Mouse (Mus musculus) forebrain, embryonic 11.5 days (tissue): ENCODE measurements around the gene Dchs2. TPM values are rescaled to one million over a fixed set of nuclear protein-coding genes. Genes with fewer than 3 reads are reported as not detected.

Source experiments
- ATAC-seq: fragments of 200-750 bp; cut with Nextera tagmentation; replicated peaks from 2 replicates; pipeline ENCODE4 v1.8.0; 2017; ENCODE audit warnings: moderate TSS enrichment; ENCODE audit not compliant: low FRiP score
- DNase-seq: peaks from one replicate; pipeline ENCODE4 v3.0.0-alpha.2; 2017; ENCODE audit warnings: low spot score
- H3K27ac ChIP-seq: fragments of 300-500 bp; sonication (generic); 2 replicates; pipeline ENCODE4 v1.5.1; 2014; ENCODE audit warnings: low read depth, low read length
- H3K27me3 ChIP-seq: fragments of 300-500 bp; sonication (generic); 2 replicates; pipeline ENCODE4 v1.6.1; 2014; ENCODE audit warnings: mild to moderate bottlenecking, low read length, mixed read lengths; ENCODE audit not compliant: control insufficient read depth, insufficient read depth
- H3K36me3 ChIP-seq: fragments of 300-500 bp; sonication (generic); 2 replicates; pipeline ENCODE4 v1.6.1; 2014; ENCODE audit warnings: mild to moderate bottlenecking, low read length, moderate library complexity, mixed read lengths; ENCODE audit not compliant: control insufficient read depth, insufficient read depth
- H3K4me1 ChIP-seq: fragments of 300-500 bp; sonication (generic); replicated peaks from 2 replicates; pipeline ENCODE4 v1.6.1; 2014; ENCODE audit warnings: low read length, mixed read lengths; ENCODE audit not compliant: control insufficient read depth, insufficient read depth
- H3K4me2 ChIP-seq: fragments of 300-500 bp; sonication (generic); 2 replicates; pipeline ENCODE4 v1.6.1; 2014; ENCODE audit warnings: low read depth, mild to moderate bottlenecking, low read length, moderate library complexity, mixed read lengths; ENCODE audit not compliant: severe bottlenecking
- H3K4me3 ChIP-seq: fragments of 300-500 bp; sonication (generic); 2 replicates; pipeline ENCODE4 v1.5.1; 2014; ENCODE audit warnings: low read depth, low read length
- H3K9ac ChIP-seq: fragments of 300-500 bp; sonication (generic); 2 replicates; pipeline ENCODE4 v1.6.1; 2014; ENCODE audit warnings: low read length
- H3K9me3 ChIP-seq: fragments of 300-500 bp; sonication (generic); 2 replicates; pipeline ENCODE4 v1.6.1; 2016; ENCODE audit warnings: low read length, mixed read lengths; ENCODE audit not compliant: control insufficient read depth
- WGBS: fragments of 180-500 bp; shearing (Covaris S2); extraction: QIAGEN DNeasy Blood & Tissue Kit; methylation state at CpG from one replicate; pipeline ENCODE4 v1.1.7; 2014; 5-methylcytosine and 5-hydroxymethylcytosine counted together
- polyA plus RNA-seq: library from polyadenylated mRNA; unstranded; fragments of >200 nt; fragmentation: Nextera tagmentation; extraction: Ambion mirVana; gene quantifications from 2 replicates; pipeline ENCODE4 v1.2.1, GENCODE M21; 2014

Gene Dchs2
- polyA plus RNA-seq, 1 experiment from 2014 or later, result not detected

- no peak for DNase-seq
- H3K36me3 ChIP-seq, result no peaks in the 10 kb centered on the region
- no peaks in the 10 kb centered on the region for H3K27me3 ChIP-seq
- no peak overlapping the region for H3K4me2 ChIP-seq
- no peak overlapping the region for H3K27ac ChIP-seq
- ATAC-seq, result no peak
- no peaks in the 10 kb centered on the region for H3K9me3 ChIP-seq
- H3K9ac ChIP-seq, result no peak overlapping the region
- H3K4me1 ChIP-seq, result no peaks in the 10 kb centered on the region
- WGBS, result 92% methylated on average over 9 of the region's 9 CpGs
- no peak overlapping the region for H3K4me3 ChIP-seq
Observed at GRCm38 (mm10) chr3:83368500-83369068, 240.8 kb downstream of the Dchs2 start.

- Histone ChIP-seq H3K27me3 (no peaks in the 10 kb centered on the region), H3K36me3 (no peaks in the 10 kb centered on the region), H3K4me1 (no peaks in the 10 kb centered on the region), H3K27ac (no peak overlapping the region), H3K4me2 (no peak overlapping the region), H3K4me3 (no peak overlapping the region), H3K9me3 (no peaks in the 10 kb centered on the region), H3K9ac (no peak overlapping the region)
- 90% methylated on average over 2 of the region's 2 CpGs for WGBS
- no peak for DNase-seq
- no peak for ATAC-seq
Observed at GRCm38 (mm10) chr3:83369871-83370270, 242.1 kb downstream of the Dchs2 start.

GRCm38 (mm10) chr3:83374333-83374732, 246.6 kb downstream of the Dchs2 start:
- Histone ChIP-seq H3K9me3 (no peaks in the 10 kb centered on the region), H3K36me3 (no peaks in the 10 kb centered on the region), H3K4me3 (no peak overlapping the region), H3K27ac (no peak overlapping the region), H3K4me1 (no peaks in the 10 kb centered on the region), H3K9ac (no peak overlapping the region), H3K27me3 (no peaks in the 10 kb centered on the region), H3K4me2 (no peak overlapping the region)
- ATAC-seq, result no peak
- 85% methylated on average over 6 of the region's 6 CpGs for WGBS
- DNase-seq, result no peak

- no peaks in the 10 kb centered on the region for H3K4me1 ChIP-seq
- ATAC-seq, result no peak
- no peaks in the 10 kb centered on the region for H3K36me3 ChIP-seq
- no peaks in the 10 kb centered on the region for H3K9me3 ChIP-seq
- no peak for DNase-seq
- H3K4me2 ChIP-seq, result no peak overlapping the region
- no peaks in the 10 kb centered on the region for H3K27me3 ChIP-seq
- no peak overlapping the region for H3K4me3 ChIP-seq
- H3K9ac ChIP-seq, result no peak overlapping the region
- no peak overlapping the region for H3K27ac ChIP-seq
- 92% methylated on average over 6 of the region's 6 CpGs for WGBS
Observed at GRCm38 (mm10) chr3:83376834-83377233, 249.1 kb downstream of the Dchs2 start.

Other genes with a start within 250 kb of the Dchs2 start
- not detected in 2 replicates for gene Lrat, start 224.0 kb upstream of the Dchs2 start, polyA plus RNA-seq
- not detected in 2 replicates for gene Fgg, start 120.2 kb upstream of the Dchs2 start, polyA plus RNA-seq
- gene Fga, start 101.9 kb upstream of the Dchs2 start, polyA plus RNA-seq, result not detected in 2 replicates
- gene Fgb, start 78.1 kb upstream of the Dchs2 start, polyA plus RNA-seq, result not detected in 2 replicates
- gene Plrg1, start 72.4 kb upstream of the Dchs2 start, polyA plus RNA-seq, result 129 and 135 TPM in 2 replicates